Mouse (Mus musculus): ENCODE results near the gene Sstr2. TPM values are rescaled to one million over a fixed set of nuclear protein-coding genes. Genes with fewer than 3 reads are reported as not detected.

The Sstr2 gene
- polyA plus RNA-seq, 1 experiment from 2014 or later, result 0.99 TPM

DNA sequence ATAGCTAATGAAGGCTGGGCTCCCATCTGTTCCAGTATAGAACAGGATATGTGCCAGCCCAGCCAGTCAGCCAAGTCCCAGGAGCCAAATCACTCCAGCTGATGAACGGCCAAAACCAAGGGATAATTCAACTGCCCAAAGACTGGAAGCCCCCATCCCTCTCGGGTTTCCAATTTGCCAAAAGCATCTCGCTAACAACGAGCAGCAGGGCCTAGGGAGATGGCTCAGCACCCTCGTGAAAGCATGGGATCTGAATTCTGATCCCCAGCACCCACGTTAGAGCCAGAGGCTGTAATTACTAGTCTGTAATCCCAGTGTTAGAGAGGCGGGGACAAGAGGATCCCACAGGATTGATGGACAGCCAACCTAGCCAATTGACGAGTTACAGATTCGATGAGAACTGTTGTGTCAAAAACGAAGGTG, 15.6 kb downstream of the Sstr2 start:
- no peak for ATAC-seq
- no peak for TF ChIP-seq CTCF (IDR thresholded peaks at IDR 0.05; ENCODE audit: low read depth)
- Histone ChIP-seq H3K9ac (ENCODE audit: low read depth, low read length) (no peak overlapping the region), H3K36me3 (ENCODE audit: control insufficient read depth, insufficient read depth) (no peaks in the 10 kb centered on the region), H3K27me3 (replicated peaks; ENCODE audit: control insufficient read depth, insufficient read depth, low read length) (no peaks in the 10 kb centered on the region), H3K4me3 (ENCODE audit: low read depth, low read length) (no peak overlapping the region), H3K4me2 (replicated peaks; ENCODE audit: low read depth) (no peak overlapping the region), H3K9me3 (ENCODE audit: control insufficient read depth) (no peaks in the 10 kb centered on the region), H3K4me1 (replicated peaks; ENCODE audit: control insufficient read depth, insufficient read depth, low read length) (peaks cover 3% of the 10 kb centered on the region; the same call in 1 of the 2 replicates), H3K27ac (ENCODE audit: low read depth, low read length) (no peak overlapping the region)
- 82% methylated on average over 10 of the region's 10 CpGs for WGBS

DNA sequence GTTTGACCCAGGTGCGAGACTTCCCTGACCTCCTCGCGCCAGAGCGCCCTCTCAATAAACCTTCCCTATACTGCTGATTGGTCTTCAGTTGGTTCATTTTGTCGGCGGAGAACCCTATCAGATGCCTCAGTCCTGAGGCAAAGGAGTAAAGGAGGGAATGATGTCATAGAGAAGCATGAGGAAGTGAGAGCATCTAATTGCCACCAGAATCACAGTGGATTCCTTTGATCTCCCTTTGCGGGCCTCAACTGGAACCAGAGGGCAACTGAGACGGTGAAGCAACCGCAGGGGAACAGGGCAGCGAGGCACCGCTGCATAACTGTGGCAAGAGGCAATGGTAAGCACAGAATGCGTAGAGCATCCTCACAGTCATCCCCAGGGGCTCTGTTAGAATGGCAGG, 19.5 kb downstream of the Sstr2 start:
- no peak overlapping the region for H3K9ac ChIP-seq (ENCODE audit: low read depth, low read length)
- no peaks in the 10 kb centered on the region for H3K4me1 ChIP-seq (replicated peaks; ENCODE audit: control insufficient read depth, insufficient read depth, low read length)
- no peaks in the 10 kb centered on the region for H3K9me3 ChIP-seq (ENCODE audit: control insufficient read depth)
- ATAC-seq, result peak; percentile 78
- no peak for TF ChIP-seq CTCF (IDR thresholded peaks at IDR 0.05; ENCODE audit: low read depth)
- H3K27ac ChIP-seq (ENCODE audit: low read depth, low read length), result no peak overlapping the region
- no peak overlapping the region for H3K4me2 ChIP-seq (replicated peaks; ENCODE audit: low read depth)
- H3K27me3 ChIP-seq (replicated peaks; ENCODE audit: control insufficient read depth, insufficient read depth, low read length), result no peaks in the 10 kb centered on the region
- H3K36me3 ChIP-seq (ENCODE audit: control insufficient read depth, insufficient read depth), result no peaks in the 10 kb centered on the region
- 73% methylated on average over 12 of the region's 12 CpGs for WGBS
- no peak overlapping the region for H3K4me3 ChIP-seq (ENCODE audit: low read depth, low read length)

DNA sequence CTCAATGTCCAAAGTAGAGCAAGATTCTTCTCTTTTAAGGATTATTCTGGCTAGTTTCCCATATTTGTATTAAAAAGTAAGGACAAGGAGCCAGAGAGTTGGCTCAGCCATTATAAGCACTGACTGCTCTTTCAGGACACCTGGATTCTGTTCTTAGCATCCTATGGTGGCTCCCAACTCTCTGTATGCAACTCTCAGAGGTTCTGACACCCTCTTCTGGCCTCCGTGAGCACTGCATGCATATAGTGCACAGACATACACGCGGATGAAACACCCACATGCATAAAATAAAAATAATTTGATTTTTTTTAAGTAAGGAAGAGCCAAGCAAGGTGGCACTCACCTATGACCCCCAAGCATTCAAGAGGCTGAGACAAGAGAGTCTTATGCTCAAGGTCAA, 26.0 kb downstream of the Sstr2 start:
- H3K27ac ChIP-seq (ENCODE audit: low read depth, low read length), result no peak overlapping the region
- no peaks in the 10 kb centered on the region for H3K36me3 ChIP-seq (ENCODE audit: control insufficient read depth, insufficient read depth)
- H3K4me1 ChIP-seq (replicated peaks; ENCODE audit: control insufficient read depth, insufficient read depth, low read length), result peaks cover 3% of the 10 kb centered on the region; the same call in 1 of the 2 replicates
- 0 out of 2 replicates have a peak, but pooled peaks have one; percentile 20 for TF ChIP-seq CTCF (IDR thresholded peaks at IDR 0.05; ENCODE audit: low read depth)
- no peaks in the 10 kb centered on the region for H3K9me3 ChIP-seq (ENCODE audit: control insufficient read depth)
- ATAC-seq, result no peak
- H3K27me3 ChIP-seq (replicated peaks; ENCODE audit: control insufficient read depth, insufficient read depth, low read length), result no peaks in the 10 kb centered on the region
- H3K9ac ChIP-seq (ENCODE audit: low read depth, low read length), result no peak overlapping the region
- 90% methylated on average over 3 of the region's 3 CpGs for WGBS
- no peak overlapping the region for H3K4me3 ChIP-seq (ENCODE audit: low read depth, low read length)
- no peak overlapping the region for H3K4me2 ChIP-seq (replicated peaks; ENCODE audit: low read depth)

DNA sequence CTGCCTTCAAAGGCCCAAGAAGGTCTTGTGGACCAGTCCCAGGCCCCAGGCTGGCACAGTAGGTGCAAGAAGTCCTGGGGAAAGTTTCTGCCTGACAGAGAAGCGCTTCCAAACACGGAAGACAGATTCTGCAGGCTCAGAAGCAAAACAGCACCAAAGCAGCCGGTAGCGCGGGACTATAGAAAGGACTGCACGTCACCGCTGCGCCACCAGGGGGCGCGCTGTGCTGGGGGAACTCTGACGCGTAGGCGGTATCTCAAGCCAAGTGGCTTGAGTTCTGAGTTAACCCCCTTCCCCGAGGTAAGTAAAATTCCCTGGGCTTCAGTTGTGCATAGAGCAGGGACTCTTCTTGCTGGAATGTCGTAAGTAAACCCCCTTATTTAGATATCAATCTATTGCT, 29.0 kb downstream of the Sstr2 start:
- peaks cover 3% of the 10 kb centered on the region; the same call in 1 of the 2 replicates for H3K4me1 ChIP-seq (replicated peaks; ENCODE audit: control insufficient read depth, insufficient read depth, low read length)
- no peaks in the 10 kb centered on the region for H3K27me3 ChIP-seq (replicated peaks; ENCODE audit: control insufficient read depth, insufficient read depth, low read length)
- H3K36me3 ChIP-seq (ENCODE audit: control insufficient read depth, insufficient read depth), result peaks cover 13% of the 10 kb centered on the region
- H3K27ac ChIP-seq (ENCODE audit: low read depth, low read length), result no peak overlapping the region
- H3K4me2 ChIP-seq (replicated peaks; ENCODE audit: low read depth), result peak overlapping the region; percentile 68
- 4% methylated on average over 15 of the region's 15 CpGs for WGBS
- H3K9me3 ChIP-seq (ENCODE audit: control insufficient read depth), result no peaks in the 10 kb centered on the region
- no peak overlapping the region for H3K9ac ChIP-seq (ENCODE audit: low read depth, low read length)
- no peak for ATAC-seq
- TF ChIP-seq CTCF (IDR thresholded peaks at IDR 0.05; ENCODE audit: low read depth), result peak; percentile 98
- 0 out of 2 replicates have a peak overlapping the region, but pooled peaks have one; percentile 3 for H3K4me3 ChIP-seq (ENCODE audit: low read depth, low read length)

DNA sequence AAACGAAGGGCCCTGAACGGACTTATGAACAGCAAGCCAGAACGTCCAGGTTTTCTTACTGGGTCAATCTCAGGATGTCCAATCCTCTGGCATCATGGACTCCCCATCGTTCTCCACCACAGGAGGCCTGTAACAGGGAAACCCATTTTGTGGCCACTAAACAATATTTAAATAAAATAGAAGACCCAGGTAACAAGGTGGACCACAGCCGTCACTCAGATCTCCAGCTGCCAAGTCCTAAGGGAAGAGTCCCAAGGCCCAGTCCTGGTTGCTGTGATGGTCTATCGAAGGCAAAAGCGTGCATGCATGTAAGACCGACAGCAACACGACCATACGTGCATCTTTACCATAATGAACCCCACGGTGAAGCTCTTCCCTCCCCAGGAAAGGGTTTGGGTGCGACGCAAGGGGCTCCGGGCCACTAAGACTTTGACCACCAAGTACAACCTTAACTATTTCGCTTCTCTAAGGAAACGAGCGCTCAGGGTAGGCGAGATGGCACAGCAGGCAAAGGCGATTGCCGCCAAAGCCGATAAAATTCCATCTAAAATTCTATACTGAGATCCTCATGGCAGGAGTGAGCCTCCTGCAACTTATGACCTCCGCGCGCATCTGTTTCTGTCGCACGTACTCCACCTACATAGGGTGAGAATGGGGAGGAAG, 29.7 kb downstream of the Sstr2 start, which contains the start of gene Cog1:
TSS of gene Cog1 (plus strand) at position 480 of the 663 bp plus-strand sequence.
- 39% methylated on average over 26 of the region's 26 CpGs for WGBS
- Histone ChIP-seq H3K4me1 (replicated peaks; ENCODE audit: control insufficient read depth, insufficient read depth, low read length) (peaks cover 3% of the 10 kb centered on the region; the same call in 1 of the 2 replicates), H3K27me3 (replicated peaks; ENCODE audit: control insufficient read depth, insufficient read depth, low read length) (no peaks in the 10 kb centered on the region), H3K36me3 (ENCODE audit: control insufficient read depth, insufficient read depth) (peaks cover 19% of the 10 kb centered on the region), H3K4me3 (ENCODE audit: low read depth, low read length) (peak within 1 kb of the TSS; percentile 98), H3K4me2 (replicated peaks; ENCODE audit: low read depth) (peak within 1 kb of the TSS; percentile 68), H3K9me3 (ENCODE audit: control insufficient read depth) (no peaks in the 10 kb centered on the region), H3K9ac (ENCODE audit: low read depth, low read length) (peak within 1 kb of the TSS; percentile 81), H3K27ac (ENCODE audit: low read depth, low read length) (peak within 1 kb of the TSS; percentile 92)
- ATAC-seq, result no peak
- no peak for TF ChIP-seq CTCF (IDR thresholded peaks at IDR 0.05; ENCODE audit: low read depth)

DNA sequence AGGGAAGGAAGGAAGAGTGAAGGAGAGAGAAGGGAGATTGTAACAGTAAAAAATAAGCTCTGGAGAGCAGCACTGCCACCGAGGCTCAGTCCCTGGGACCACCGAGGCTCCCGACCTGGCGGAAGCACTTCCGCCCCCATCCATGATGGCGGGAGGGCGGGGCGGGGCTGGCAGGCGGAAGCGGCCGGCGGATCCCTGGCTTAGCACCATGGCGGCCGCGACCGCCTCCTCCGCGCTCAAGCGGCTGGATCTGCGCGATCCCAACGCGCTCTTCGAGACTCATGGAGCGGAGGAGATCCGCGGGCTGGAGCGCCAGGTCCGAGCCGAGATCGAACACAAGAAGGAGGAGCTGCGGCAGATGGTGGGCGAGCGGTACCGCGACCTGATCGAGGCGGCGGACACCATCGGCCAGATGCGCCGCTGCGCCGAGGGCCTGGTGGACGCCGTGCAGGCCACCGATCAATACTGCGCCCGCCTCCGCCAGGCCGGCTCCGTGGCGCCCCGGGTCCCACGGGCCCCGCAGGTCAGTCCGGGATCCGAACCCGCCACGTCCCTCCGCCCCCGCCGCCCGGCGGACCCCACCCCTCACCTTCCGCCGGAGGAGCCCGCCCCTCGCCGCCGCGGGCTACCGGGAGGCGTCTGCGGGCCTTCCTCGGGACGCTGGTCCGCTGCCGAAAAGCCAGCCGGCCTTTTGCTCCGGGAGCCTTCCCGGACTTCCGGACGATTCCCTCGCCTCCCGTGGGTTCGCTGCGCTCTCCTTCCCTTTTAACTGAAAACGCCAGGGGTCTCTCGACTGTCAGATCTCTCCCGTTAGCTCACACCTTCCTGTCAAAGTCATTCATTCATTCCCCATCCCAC, 30.4 kb downstream of the Sstr2 start, which contains the start of gene Slc39a11:
TSS of gene Slc39a11 (minus strand) at position 727 of the 858 bp plus-strand sequence.
- peaks cover 25% of the 10 kb centered on the region for H3K36me3 ChIP-seq (ENCODE audit: control insufficient read depth, insufficient read depth)

More for the DNA sequence above, 30.4 kb downstream of the Sstr2 start, which contains the start of gene Slc39a11:
- peak; percentile 49 for TF ChIP-seq CTCF (IDR thresholded peaks at IDR 0.05; ENCODE audit: low read depth)
- Histone ChIP-seq H3K27me3 (replicated peaks; ENCODE audit: control insufficient read depth, insufficient read depth, low read length) (no peaks in the 10 kb centered on the region), H3K27ac (ENCODE audit: low read depth, low read length) (peak within 1 kb of the TSS; percentile 92), H3K4me2 (replicated peaks; ENCODE audit: low read depth) (peak within 1 kb of the TSS; percentile 68), H3K4me3 (ENCODE audit: low read depth, low read length) (peak within 1 kb of the TSS; percentile 98), H3K4me1 (replicated peaks; ENCODE audit: control insufficient read depth, insufficient read depth, low read length) (peaks cover 3% of the 10 kb centered on the region; the same call in 1 of the 2 replicates), H3K9ac (ENCODE audit: low read depth, low read length) (peak within 1 kb of the TSS; percentile 81), H3K9me3 (ENCODE audit: control insufficient read depth) (no peaks in the 10 kb centered on the region)
- ATAC-seq, result peak; percentile 64
- under 1% methylated on average over 75 of the region's 91 CpGs for WGBS
